Mouse (Mus musculus): ENCODE measurements around the gene Gm8369. TPM values are rescaled to one million over a fixed set of nuclear protein-coding genes. Genes with fewer than 3 reads are reported as not detected.

Gm8369 gene
- 0.04 and 0.10 TPM in 2 replicates for polyA plus RNA-seq (2012; rRNA removed)

GRCm38 (mm10) chr19:11485746-11486145, at the start of gene Gm8369:
Gene Gm8369, plus strand, starts transcription at chr19:11485938.

GRCm38 (mm10) chr19:11443338-11443737, 42.4 kb upstream of the Gm8369 start, which contains the start of gene Ms4a4b:
Gene Ms4a4b, plus strand, starts transcription at chr19:11443553.

GRCm38 (mm10) chr19:11469215-11469614, 16.5 kb upstream of the Gm8369 start, which contains the start of gene Ms4a6c:
Gene Ms4a6c, plus strand, starts transcription at chr19:11469366.

GRCm38 (mm10) chr19:11516246-11516645, 30.5 kb downstream of the Gm8369 start, which contains the start of gene Ms4a6b:
Gene Ms4a6b, plus strand, starts transcription at chr19:11516512.

GRCm38 (mm10) chr19:11536593-11536992, 50.9 kb downstream of the Gm8369 start, which contains the start of gene Ms4a4d:
Gene Ms4a4d, plus strand, starts transcription at chr19:11536801.

Other genes starting within 250 kb of the Gm8369 start
- not detected in 2 replicates for gene Ms4a1, start 219.7 kb upstream of the Gm8369 start, polyA plus RNA-seq (2012; rRNA removed)
- gene Ms4a5, start 202.1 kb upstream of the Gm8369 start, polyA plus RNA-seq (2012; rRNA removed), result not detected in 2 replicates
- 0.04 and 0.12 TPM in 2 replicates for gene Ms4a14, start 171.5 kb upstream of the Gm8369 start, polyA plus RNA-seq (2012; rRNA removed)
- 0.82 and 0.93 TPM in 2 replicates for gene Ms4a7, start 149.8 kb upstream of the Gm8369 start, polyA plus RNA-seq (2012; rRNA removed)
- gene Ms4a4a, start 110.4 kb upstream of the Gm8369 start, polyA plus RNA-seq (2012; rRNA removed), result 0.66 and 0.78 TPM in 2 replicates
- 0.44 TPM in 1 of 2 replicates, not detected in the other for gene Ms4a4c, start 81.2 kb upstream of the Gm8369 start, polyA plus RNA-seq (2012; rRNA removed)
- gene Ms4a4b, start 42.4 kb upstream of the Gm8369 start, polyA plus RNA-seq (2012; rRNA removed), result not detected in 2 replicates
- gene Ms4a6c, start 16.6 kb upstream of the Gm8369 start, polyA plus RNA-seq (2012; rRNA removed), result 2.6 and 3.3 TPM in 2 replicates
- 2.4 and 2.9 TPM in 2 replicates for gene Ms4a6b, start 30.6 kb downstream of the Gm8369 start, polyA plus RNA-seq (2012; rRNA removed)
- 0.20 and 0.32 TPM in 2 replicates for gene Ms4a4d, start 50.9 kb downstream of the Gm8369 start, polyA plus RNA-seq (2012; rRNA removed)
- 1.1 and 1.9 TPM in 2 replicates for gene Ms4a6d, start 118.9 kb downstream of the Gm8369 start, polyA plus RNA-seq (2012; rRNA removed)
- gene Ms4a2, start 137.8 kb downstream of the Gm8369 start, polyA plus RNA-seq (2012; rRNA removed), result 0.19 TPM in 1 of 2 replicates, not detected in the other
- gene Ms4a3, start 154.9 kb downstream of the Gm8369 start, polyA plus RNA-seq (2012; rRNA removed), result 0.25 and 0.50 TPM in 2 replicates
- not detected in 2 replicates for gene Oosp2, start 174.6 kb downstream of the Gm8369 start, polyA plus RNA-seq (2012; rRNA removed)
- not detected in 2 replicates for gene Oosp1, start 205.2 kb downstream of the Gm8369 start, polyA plus RNA-seq (2012; rRNA removed)
- not detected in 2 replicates for gene Oosp3, start 211.1 kb downstream of the Gm8369 start, polyA plus RNA-seq (2012; rRNA removed)